In the genomic region with DNA sequence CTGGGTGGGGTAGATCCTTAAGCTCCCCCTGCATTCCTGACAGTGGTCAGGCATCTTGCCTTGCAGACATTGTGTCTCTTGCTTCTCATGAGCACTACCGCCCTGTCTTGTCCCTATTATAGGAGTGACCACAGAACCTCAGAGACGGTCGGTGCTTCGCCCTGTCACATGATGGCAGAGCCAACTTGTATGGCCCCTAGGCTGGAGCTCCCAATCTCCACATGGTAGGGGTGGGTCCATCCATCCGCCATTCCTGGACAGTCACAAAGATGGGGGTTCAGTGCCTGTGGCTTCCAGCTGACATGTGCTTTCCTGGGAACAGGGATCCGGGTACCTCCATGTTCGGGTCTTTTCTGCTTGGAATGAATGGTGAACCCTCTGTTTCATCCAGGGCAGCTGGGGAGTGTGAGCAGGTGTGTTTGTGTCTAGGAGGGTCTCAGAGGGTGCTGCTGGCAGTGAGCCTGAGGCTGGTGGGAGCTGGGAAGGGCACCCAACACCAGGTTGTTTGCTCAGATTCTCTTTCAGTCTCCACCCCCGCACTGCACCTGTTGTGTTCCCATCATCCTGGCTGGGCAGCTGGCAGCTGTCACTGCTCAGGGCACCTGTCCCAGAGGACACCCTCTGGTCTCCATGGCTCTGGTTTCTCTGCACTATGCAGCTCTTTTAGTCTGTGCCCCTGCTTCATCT, we compare ENCODE assay signal across 11 mouse cellular contexts. TPM values are rescaled to one million over a fixed set of nuclear protein-coding genes. Genes with fewer than 3 reads are reported as not detected.
DNase-seq lines count a peak whose midpoint lies in the region; ATAC-seq lines count a peak whose summit lies in the region.
"Had no signal": no experiment of that assay in that cellular context is flagged by ENCODE, and none has a peak within 500 bp of the region (broad histone marks: within the 10 kb centered on the region; RNA-seq: fewer than 3 reads in every experiment).

No protein-coding gene starts in this region.

- peak overlapping the region; percentile 18; the same call in 1 of the 2 replicates for H3K27ac ChIP-seq in hindbrain, embryonic 10.5 days
- H3K27ac ChIP-seq in hindbrain, embryonic 11.5 days (ENCODE audit: low read depth, low read length): no peak overlapping the region
- no peak overlapping the region for H3K27ac ChIP-seq in intestine, embryonic 16.5 days (ENCODE audit: low read length)
- no peak overlapping the region for H3K27ac ChIP-seq in heart, embryonic 11.5 days (ENCODE audit: low read depth, low read length)

- no peak overlapping the region for H3K4me2 ChIP-seq in hindbrain, embryonic 11.5 days (replicated peaks; ENCODE audit: low read depth, low read length)
- H3K4me2 ChIP-seq in intestine, embryonic 16.5 days (ENCODE audit: low read depth, low read length): no peak overlapping the region
- H3K4me2 ChIP-seq in heart, embryonic 11.5 days: no peak overlapping the region; the same call in 1 of the 2 replicates

- H3K9me3 ChIP-seq in hindbrain, embryonic 10.5 days: no peaks in the 10 kb centered on the region
- H3K9me3 ChIP-seq in hindbrain, embryonic 11.5 days (ENCODE audit: control insufficient read depth, low read length): no peaks in the 10 kb centered on the region
- no peaks in the 10 kb centered on the region for H3K9me3 ChIP-seq in intestine, embryonic 16.5 days (ENCODE audit: control insufficient read depth, low read length)
- H3K9me3 ChIP-seq in heart, embryonic 11.5 days (replicated peaks; ENCODE audit: control insufficient read depth, low read length): no peaks in the 10 kb centered on the region

- no peak overlapping the region for H3K9ac ChIP-seq in hindbrain, embryonic 11.5 days (ENCODE audit: low read depth, low read length)
- H3K9ac ChIP-seq in intestine, embryonic 16.5 days (ENCODE audit: low read depth, low read length): no peak overlapping the region
- H3K9ac ChIP-seq in heart, embryonic 11.5 days (ENCODE audit: low read depth, low read length): no peak overlapping the region

- no peak for ATAC-seq in hindbrain, embryonic 11.5 days (ENCODE audit: low FRiP score)
- ATAC-seq in intestine, embryonic 16.5 days: 0 out of 2 replicates have a peak, but pooled peaks have one; percentile 48
- no peak for ATAC-seq in heart, embryonic 11.5 days (replicated peaks; ENCODE audit: insufficient number of reproducible peaks, low FRiP score, low TSS enrichment)
- ATAC-seq: Patski had no signal

- peaks cover 8% of the 10 kb centered on the region for H3K4me1 ChIP-seq in hindbrain, embryonic 10.5 days (replicated peaks)
- H3K4me1 ChIP-seq in hindbrain, embryonic 11.5 days (replicated peaks; ENCODE audit: control insufficient read depth, insufficient read depth, low read length): no peaks in the 10 kb centered on the region
- peaks cover 4% of the 10 kb centered on the region; the same call in 1 of the 2 replicates for H3K4me1 ChIP-seq in intestine, embryonic 16.5 days (ENCODE audit: control insufficient read depth, insufficient read depth, low read length)
- H3K4me1 ChIP-seq in heart, embryonic 11.5 days (ENCODE audit: control insufficient read depth, insufficient read depth, low read length): peaks cover 5% of the 10 kb centered on the region

- H3K36me3 ChIP-seq in hindbrain, embryonic 10.5 days: no peaks in the 10 kb centered on the region
- H3K36me3 ChIP-seq in hindbrain, embryonic 11.5 days (ENCODE audit: control insufficient read depth, insufficient read depth, low read length): no peaks in the 10 kb centered on the region
- no peaks in the 10 kb centered on the region for H3K36me3 ChIP-seq in intestine, embryonic 16.5 days (ENCODE audit: control insufficient read depth, insufficient read depth, low read length)
- H3K36me3 ChIP-seq in heart, embryonic 11.5 days (ENCODE audit: control insufficient read depth, insufficient read depth, low read length): no peaks in the 10 kb centered on the region

- no peak overlapping the region for H3K4me3 ChIP-seq in hindbrain, embryonic 10.5 days
- H3K4me3 ChIP-seq in hindbrain, embryonic 11.5 days (ENCODE audit: low read depth, low read length): no peak overlapping the region
- no peak overlapping the region for H3K4me3 ChIP-seq in intestine, embryonic 16.5 days (ENCODE audit: low read length)
- no peak overlapping the region for H3K4me3 ChIP-seq in heart, embryonic 11.5 days (ENCODE audit: low read depth, low read length)

- DNase-seq in hindbrain, embryonic 10.5 days (ENCODE audit: low spot score): no peak
- no peak for DNase-seq in hindbrain, embryonic 11.5 days (ENCODE audit: low spot score)
- peak; percentile 74 for DNase-seq in A20 (ENCODE audit: low read depth, low spot score)
- DNase-seq in cerebellum, postnatal 25 days: peak; percentile 85 to 88
- no peak for DNase-seq in thymus, postnatal 25 days
- no peak for DNase-seq in c-Kit-positive CD71-positive TER-119-positive erythroid progenitor cells, embryonic 14.5 days (ENCODE audit: low spot score)
- DNase-seq: kidney, postnatal 36 days; lung, adult 18-20 months had no signal

- H3K27me3 ChIP-seq in hindbrain, embryonic 10.5 days (ENCODE audit: insufficient read depth, poor library complexity, severe bottlenecking): peaks cover 4% of the 10 kb centered on the region; the same call in 1 of the 2 replicates
- H3K27me3 ChIP-seq in hindbrain, embryonic 11.5 days (ENCODE audit: control insufficient read depth, insufficient read depth, low read length): no peaks in the 10 kb centered on the region
- no peaks in the 10 kb centered on the region for H3K27me3 ChIP-seq in intestine, embryonic 16.5 days (replicated peaks; ENCODE audit: control insufficient read depth, insufficient read depth, low read length)
- H3K27me3 ChIP-seq in heart, embryonic 11.5 days (ENCODE audit: control insufficient read depth, insufficient read depth, low read length): no peaks in the 10 kb centered on the region
- H3K27me3 ChIP-seq: Patski had no signal

- 90% methylated on average over 8 of the region's 8 CpGs for WGBS in hindbrain, embryonic 10.5 days
- 91% methylated on average over 8 of the region's 8 CpGs for WGBS in hindbrain, embryonic 11.5 days
- WGBS in intestine, embryonic 16.5 days: 85% methylated on average over 8 of the region's 8 CpGs
- 83% methylated on average over 8 of the region's 8 CpGs for WGBS in heart, embryonic 11.5 days (ENCODE audit: insufficient replicate concordance)

RNA-seq across cellular contexts. Expression of a gene that starts 43.7 kb away (rescaled TPM):
- polyA plus RNA-seq in hindbrain, embryonic 10.5 days (2016; fragmentation: Nextera tagmentation; extraction: Ambion mirVana): 5.7 and 5.9 TPM in 2 replicates
- 2.9 and 3.4 TPM in 2 replicates for polyA plus RNA-seq in hindbrain, embryonic 11.5 days (2014; fragmentation: Nextera tagmentation; extraction: Ambion mirVana)
- polyA plus RNA-seq in intestine, embryonic 16.5 days (2015; fragmentation: Nextera tagmentation; extraction: Ambion mirVana): 3.7 and 4.2 TPM in 2 replicates
- 3.0 and 3.2 TPM in 2 replicates for polyA plus RNA-seq in heart, embryonic 11.5 days (2014; fragmentation: Nextera tagmentation; extraction: Ambion mirVana)

Comparison
In these comparisons a context has a peak if more than half of its experiments do, and no peak if none do; other contexts are left out.
1. DNase-seq: peak in A20 (single experiment) and cerebellum, postnatal 25 days (2 of 2); none in hindbrain, embryonic 10.5 days (single experiment), hindbrain, embryonic 11.5 days (single experiment), thymus, postnatal 25 days (single experiment) and c-Kit-positive CD71-positive TER-119-positive erythroid progenitor cells, embryonic 14.5 days (single experiment).